Mouse (Mus musculus): ENCODE data around the gene Plch1. TPM values are rescaled to one million over a fixed set of nuclear protein-coding genes. Genes with fewer than 3 reads are reported as not detected.

Gene Plch1
- polyA plus RNA-seq, 1 experiment from 2014 or later, result 10.3 TPM

DNA sequence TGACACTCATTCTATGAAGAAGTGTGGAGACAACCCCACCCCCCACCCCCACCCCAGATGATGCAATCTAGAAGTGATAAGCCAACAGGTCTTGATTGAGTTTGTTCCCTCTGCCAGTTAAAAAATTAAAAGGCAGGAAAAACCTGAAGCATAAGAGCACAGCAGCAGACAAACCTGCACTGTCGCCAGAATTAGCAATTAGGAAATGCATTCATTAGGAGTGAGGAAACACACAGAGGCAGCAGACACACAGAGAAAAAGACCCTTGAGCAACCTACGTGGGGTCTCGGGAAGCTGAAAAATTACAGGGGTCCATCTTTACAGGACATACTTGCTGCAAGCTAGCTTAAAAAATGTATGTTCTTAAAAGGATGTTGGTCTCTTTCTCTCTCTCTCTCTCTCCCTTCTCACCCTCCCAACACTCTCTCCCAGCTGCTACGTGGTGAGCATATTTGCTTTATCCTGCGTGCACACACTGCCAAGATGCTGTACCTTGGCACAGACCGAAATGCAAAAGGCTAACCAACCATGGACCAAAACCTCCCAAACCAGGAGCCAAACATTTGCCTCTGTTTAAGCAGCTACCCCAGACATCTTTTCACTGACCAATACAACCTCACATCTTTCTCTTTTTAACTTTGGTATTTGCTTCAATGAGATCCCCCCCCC lies 234.6 kb downstream of the Plch1 start:
- 69% methylated on average over 6 of the region's 6 CpGs for WGBS
- H3K4me3 ChIP-seq (replicated peaks), result no peak overlapping the region
- no peaks in the 10 kb centered on the region for H3K36me3 ChIP-seq
- H3K4me1 ChIP-seq, result no peaks in the 10 kb centered on the region
- 0 out of 2 replicates have a peak overlapping the region, but pooled peaks have one; percentile 18 for H3K27ac ChIP-seq
- H3K9me3 ChIP-seq (replicated peaks), result no peaks in the 10 kb centered on the region
- no peak overlapping the region for H3K9ac ChIP-seq
- H3K27me3 ChIP-seq, result no peaks in the 10 kb centered on the region
- no peak overlapping the region for H3K4me2 ChIP-seq
- ATAC-seq (replicated peaks; ENCODE audit: low FRiP score), result no peak

Other genes with a start within 250 kb of the Plch1 start
- gene E130311K13Rik, start 30.0 kb upstream of the Plch1 start, polyA plus RNA-seq (2015; fragmentation: Nextera tagmentation; extraction: Ambion mirVana), result 5.7 and 6.8 TPM in 2 replicates
- 23.6 and 27.6 TPM in 2 replicates for gene Slc33a1, start 65.3 kb upstream of the Plch1 start, polyA plus RNA-seq (2015; fragmentation: Nextera tagmentation; extraction: Ambion mirVana)
- 48.5 and 49.9 TPM in 2 replicates for gene Gmps, start 76.6 kb upstream of the Plch1 start, polyA plus RNA-seq (2015; fragmentation: Nextera tagmentation; extraction: Ambion mirVana)
- gene Vmn2r1, start 182.1 kb upstream of the Plch1 start, polyA plus RNA-seq (2015; fragmentation: Nextera tagmentation; extraction: Ambion mirVana), result 0.03 TPM in 2 replicates
- not detected in 2 replicates for gene Vmn2r2, start 242.5 kb upstream of the Plch1 start, polyA plus RNA-seq (2015; fragmentation: Nextera tagmentation; extraction: Ambion mirVana)